Mouse (Mus musculus) kidney, adult 2 months (tissue): ENCODE measurements around the gene Acly.

Experiments used
- CTCF ChIP-seq: fragments of 200-500 bp; conservative IDR thresholded peaks from 2 replicates; pipeline ENCODE4 v1.5.1; 2011; ENCODE audit warnings: low read depth, mild to moderate bottlenecking, control low read depth, low read length, moderate library complexity, mixed read lengths; ENCODE audit not compliant: insufficient read depth, insufficient read length
- POLR2A ChIP-seq: fragments of 200-500 bp; IDR thresholded peaks from one replicate; pipeline ENCODE4 v1.6.1; 2011; ENCODE audit warnings: low read depth, low read length, control low read depth

GRCm38 (mm10) chr11:100549466-100549865 lies 21.7 kb upstream of the Acly start:
- TF ChIP-seq POLR2A (no peak), CTCF (no peak)
